Mouse (Mus musculus) CH12.LX (cell line): ENCODE results near the gene Setx. TPM values are rescaled to one million over a fixed set of nuclear protein-coding genes. Genes with fewer than 3 reads are reported as not detected.

Experiments used
- DNase-seq: peaks from one replicate; pipeline ENCODE4 v3.0.0-alpha.2; 2013; ENCODE audit errors: extremely low read depth
- H3K27ac ChIP-seq: 2 replicates; pipeline ENCODE4 v1.5.1; 2012; ENCODE audit warnings: low read depth, mild to moderate bottlenecking, control low read depth, moderate library complexity; ENCODE audit not compliant: insufficient read depth
- H3K27me3 ChIP-seq: replicated peaks from 2 replicates; pipeline ENCODE3; 2012; ENCODE audit warnings: inconsistent platforms
- H3K36me3 ChIP-seq, 2 experiments: replicated peaks in 1 of 2; 2 replicates each; pipeline versions ENCODE3 to v1.6.1; 2012; ENCODE audit warnings: inconsistent platforms in 1 of 2, low read length in 1 of 2, mild to moderate bottlenecking in 1 of 2, mixed read lengths in 1 of 2, moderate library complexity in 1 of 2; ENCODE audit not compliant: control insufficient read depth in 1 of 2, insufficient read depth in 1 of 2
- H3K4me1 ChIP-seq, 2 experiments: 2 replicates each; pipeline ENCODE4 v1.6.1; 2012; ENCODE audit warnings: inconsistent platforms in 1 of 2, moderate library complexity in 1 of 2; ENCODE audit not compliant: insufficient read depth in 2 of 2, control insufficient read depth in 1 of 2
- H3K4me2 ChIP-seq: 2 replicates; pipeline ENCODE4 v1.6.1; 2012; ENCODE audit warnings: low read depth, mild to moderate bottlenecking, control low read depth; ENCODE audit not compliant: poor library complexity, insufficient read depth, severe bottlenecking
- H3K4me3 ChIP-seq, 3 experiments: fragments of 150-350 bp in 1 of 3; sonication (generic) in 1 of 3; replicated peaks in 1 of 3; 2 replicates each; pipeline versions ENCODE3 to v1.5.1; 2011 to 2012; ENCODE audit warnings: low read depth in 2 of 3, low read length in 2 of 3, mild to moderate bottlenecking in 2 of 3, moderate library complexity in 2 of 3, control low read depth in 1 of 3, improper control_type of control experiment in 1 of 3, inconsistent platforms in 1 of 3, mixed read lengths in 1 of 3; ENCODE audit not compliant: poor library complexity in 1 of 3
- H3K79me2 ChIP-seq: replicated peaks from 2 replicates; pipeline ENCODE4 v1.6.1; 2012; ENCODE audit warnings: mild to moderate bottlenecking, moderate library complexity; ENCODE audit not compliant: control insufficient read depth, poor library complexity, insufficient read depth, severe bottlenecking; ENCODE audit errors: extremely low read depth
- H3K9ac ChIP-seq: 2 replicates; pipeline ENCODE4 v1.6.1; 2012; ENCODE audit warnings: low read depth, mild to moderate bottlenecking, control low read depth, moderate library complexity; ENCODE audit not compliant: insufficient read depth
- H3K9me3 ChIP-seq: replicated peaks from 2 replicates; pipeline ENCODE3; 2012; ENCODE audit warnings: low read length, inconsistent platforms, mixed read lengths
- BHLHE40 ChIP-seq: IDR thresholded peaks from 2 replicates; pipeline ENCODE4 v1.6.1; 2011; ENCODE audit warnings: mild to moderate bottlenecking, low read depth, low read length, improper control_type of control experiment
- CHD1 ChIP-seq: IDR thresholded peaks from 2 replicates; pipeline ENCODE4 v1.6.1; 2012; ENCODE audit warnings: low read depth, low read length, improper control_type of control experiment, inconsistent platforms
- EP300 ChIP-seq: IDR thresholded peaks from 2 replicates; pipeline ENCODE4 v1.6.1; 2011; ENCODE audit warnings: low read length, improper control_type of control experiment
- ETS1 ChIP-seq: conservative IDR thresholded peaks from 2 replicates; pipeline ENCODE4 v1.6.1; 2012; ENCODE audit warnings: low read depth, mild to moderate bottlenecking, inconsistent platforms, low read length, improper control_type of control experiment, moderate library complexity
- GABPA ChIP-seq: IDR thresholded peaks from 2 replicates; pipeline ENCODE4 v1.6.1; 2012; ENCODE audit warnings: low read depth, low read length, improper control_type of control experiment, inconsistent platforms; ENCODE audit not compliant: insufficient replicate concordance
- IRF4 ChIP-seq: IDR thresholded peaks from 2 replicates; pipeline ENCODE4 v1.6.1; 2014; ENCODE audit warnings: low read depth, mild to moderate bottlenecking, inconsistent platforms, low read length, improper control_type of control experiment
- KAT2A ChIP-seq: IDR thresholded peaks from 2 replicates; pipeline ENCODE4 v1.6.1; 2012; ENCODE audit warnings: low read length, improper control_type of control experiment, inconsistent platforms; ENCODE audit not compliant: insufficient replicate concordance
- MAX ChIP-seq: IDR thresholded peaks from 2 replicates; pipeline ENCODE4 v1.6.1; 2011; ENCODE audit warnings: low read length, improper control_type of control experiment
- MAZ ChIP-seq: IDR thresholded peaks from 2 replicates; pipeline ENCODE4 v1.6.1; 2012; ENCODE audit warnings: low read depth, mild to moderate bottlenecking, inconsistent platforms, low read length, improper control_type of control experiment, moderate library complexity
- RCOR1 ChIP-seq: conservative IDR thresholded peaks from 2 replicates; pipeline ENCODE4 v1.6.1; 2012; ENCODE audit warnings: low read depth, mild to moderate bottlenecking, inconsistent platforms, low read length, improper control_type of control experiment
- SIN3A ChIP-seq: IDR thresholded peaks from 2 replicates; pipeline ENCODE4 v1.6.1; 2012; ENCODE audit warnings: low read length, improper control_type of control experiment, inconsistent platforms
- SMC3 ChIP-seq: IDR thresholded peaks from 2 replicates; pipeline ENCODE4 v1.6.1; 2011; ENCODE audit warnings: low read depth, low read length, improper control_type of control experiment
- TCF12 ChIP-seq: IDR thresholded peaks from 2 replicates; pipeline ENCODE4 v1.6.1; 2014; ENCODE audit warnings: low read depth, mild to moderate bottlenecking, inconsistent platforms, low read length, improper control_type of control experiment
- USF2 ChIP-seq: conservative IDR thresholded peaks from 2 replicates; pipeline ENCODE4 v1.6.1; 2011; ENCODE audit warnings: low read depth, low read length, improper control_type of control experiment
- ZKSCAN1 ChIP-seq: IDR thresholded peaks from 2 replicates; pipeline ENCODE4 v1.6.1; 2012; ENCODE audit warnings: low read depth, inconsistent platforms, low read length, improper control_type of control experiment, borderline replicate concordance
- dilution Hi-C: fragments of 300-500 bp; cut with MboI; formaldehyde crosslinking; loops from 2 replicates; pipeline ENCODE4 v1.14.3; 2020; ENCODE audit warnings: low sequenced_read_pairs; ENCODE audit not compliant: extremely low pct_unique_long_range_greater_than_20kb, extremely low pct_ligation_motif_present
- in situ Hi-C: fragments of 300-500 bp; cut with MboI; formaldehyde crosslinking; loops from 3 replicates; pipeline ENCODE4 v1.14.3; 2019; ENCODE audit warnings: low sequenced_read_pairs, low pct_ligation_motif_present, low pct_unique_long_range_greater_than_20kb, mixed read lengths
- polyA plus RNA-seq: library from polyadenylated mRNA; unstranded; fragments of >175 nt; gene quantifications from 2 replicates; pipeline ENCODE4 v1.2.1, GENCODE M21; 2012; ENCODE audit warnings: low read depth; ENCODE audit not compliant: insufficient read length
- total RNA-seq, 2 experiments: library from RNA; depleted of rRNA; stranded (reverse); fragments of 300-350 nt in 1 of 2; fragments of >200 nt in 1 of 2; gene quantifications; 2 replicates each; pipeline ENCODE4 v1.2.3; 2012 to 2014

Setx gene
- total and polyA plus RNA-seq, 3 experiments = 18.0 to 20.2 (median 20.0) TPM

- in situ Hi-C loops (loop anchor here (10.0 kb wide), 1 partner anchor 388 kb away; no protein-coding TSS in a partner anchor), dilution Hi-C loops (no loop called here)
- no peak for TF ChIP-seq CHD1
- TF ChIP-seq TCF12 = peak; percentile 27; the same call in 1 of the 2 replicates
- TF ChIP-seq IRF4 = peak; percentile 35; the same call in 1 of the 2 replicates
- Histone ChIP-seq H3K4me1 (peaks cover 25 to 26% of the 10 kb centered on the region in 2 experiments), H3K4me3 (no peak overlapping the region), H3K79me2 (no peaks in the 10 kb centered on the region), H3K9ac (no peak overlapping the region), H3K36me3 (no peaks in the 10 kb centered on the region), H3K27ac (peak overlapping the region; percentile 62), H3K27me3 (peaks cover 48% of the 10 kb centered on the region), H3K4me2 (peak overlapping the region; percentile 44), H3K9me3 (peaks cover 2% of the 10 kb centered on the region)
- DNase-seq = no peak
These were observed 93.1 kb downstream of the Setx start for GRCm38 (mm10) chr2:29217042-29217441.

DNA sequence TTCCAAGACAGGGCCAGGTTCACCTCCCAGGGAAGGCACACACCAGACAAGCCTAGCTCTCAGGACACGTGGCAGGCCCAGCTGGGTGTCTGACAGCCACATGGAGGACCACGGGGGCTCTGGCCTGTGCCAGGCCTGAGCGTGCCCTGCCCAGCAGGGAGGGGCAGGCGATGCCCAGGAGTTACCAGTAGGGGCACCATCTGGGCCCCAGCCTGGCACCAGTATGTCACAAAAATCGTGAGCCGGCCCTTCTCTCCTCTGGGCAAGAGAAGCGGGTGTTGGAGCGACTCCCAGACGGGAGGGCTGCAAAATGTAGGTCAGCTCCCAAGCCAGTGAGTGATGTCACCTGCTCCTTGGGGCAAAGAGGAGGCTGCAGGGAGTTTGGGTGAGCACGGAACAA, 93.9 kb downstream of the Setx start:
- H3K27ac ChIP-seq = peak overlapping the region; percentile 53; the same call in 1 of the 2 replicates
- H3K4me2 ChIP-seq = peak overlapping the region; percentile 44
- 0 out of 2 replicates have a peak, but pooled peaks have one; percentile 14 for TF ChIP-seq MAZ
- TF ChIP-seq BHLHE40 = no peak
- TF ChIP-seq MAX = 0 out of 2 replicates have a peak, but pooled peaks have one; percentile 14
- TF ChIP-seq, all 38 proteins: peak for 2
- dilution Hi-C loops (no loop called here), in situ Hi-C loops (loop anchor here (10.0 kb wide), 1 partner anchor 387 kb away; no protein-coding TSS in a partner anchor)
- H3K4me1 ChIP-seq = peaks cover 30 to 33% of the 10 kb centered on the region in 2 experiments
- no peaks in the 10 kb centered on the region for H3K79me2 ChIP-seq
- H3K9ac ChIP-seq = no peak overlapping the region
- H3K4me3 ChIP-seq = peak overlapping the region in 1 of 3 experiments; percentile 18
- peaks cover 2% of the 10 kb centered on the region for H3K9me3 ChIP-seq
- no peak for DNase-seq
- no peaks in the 10 kb centered on the region for H3K36me3 ChIP-seq
- peaks cover 47% of the 10 kb centered on the region for H3K27me3 ChIP-seq

DNA sequence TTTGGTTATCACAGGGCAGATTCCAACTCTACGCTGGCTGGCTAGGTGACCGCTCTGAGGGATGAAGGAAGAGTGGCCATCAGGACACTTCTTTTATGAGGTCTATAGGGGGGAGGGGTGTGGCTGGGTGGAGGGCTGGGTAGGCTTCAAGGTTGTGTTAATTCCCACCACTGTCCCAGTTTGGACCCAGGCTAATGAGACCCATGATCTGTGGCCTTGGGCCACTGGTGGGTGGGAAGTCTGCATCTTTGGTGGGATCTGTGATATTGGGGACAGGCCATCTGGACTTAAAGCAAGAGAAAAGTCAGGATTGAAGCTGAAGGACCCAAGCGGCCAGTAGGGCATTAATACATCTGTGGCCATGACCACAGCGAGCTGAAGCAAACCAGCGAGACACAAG, 94.8 kb downstream of the Setx start:
- Histone ChIP-seq H3K27me3 (peaks cover 48% of the 10 kb centered on the region), H3K4me2 (no peak overlapping the region), H3K4me3 (no peak overlapping the region), H3K9ac (no peak overlapping the region), H3K36me3 (no peaks in the 10 kb centered on the region), H3K9me3 (peaks cover 2% of the 10 kb centered on the region), H3K4me1 (peaks cover 30 to 33% of the 10 kb centered on the region in 2 experiments), H3K27ac (no peak overlapping the region), H3K79me2 (no peaks in the 10 kb centered on the region)
- no peak for DNase-seq
- dilution Hi-C loops (no loop called here), in situ Hi-C loops (loop anchor here (10.0 kb wide), 1 partner anchor 386 kb away; no protein-coding TSS in a partner anchor)
- TF ChIP-seq USF2 (no peak), KAT2A (no peak), SIN3A (no peak), GABPA (no peak), EP300 (no peak), ETS1 (no peak), ZKSCAN1 (no peak), SMC3 (no peak), RCOR1 (no peak), IRF4 (no peak)
